Mouse (Mus musculus) left cerebral cortex, adult 18-20 months (tissue): ENCODE data around the gene Nfu1. TPM values are rescaled to one million over a fixed set of nuclear protein-coding genes. Genes with fewer than 3 reads are reported as not detected.
"Not testable (repeated sequence)": the region's sequence is repeated elsewhere in the genome, so short reads cannot be mapped to it uniquely, and the experiment has no call there.

ENCODE experiments used
- DNase-seq, 2 experiments: peaks; one replicate each; pipeline ENCODE4 v3.0.0; 2021 to 2022; ENCODE audit warnings: low spot score in 2 of 2, mixed read lengths in 1 of 2
- total RNA-seq, 2 experiments: library from RNA; stranded (reverse); gene quantifications; 2 replicates each; pipeline ENCODE4 v1.2.3; 2021

The Nfu1 gene
- total RNA-seq, 2 experiments from 2014 or later = 56.8 to 63.7 TPM

GRCm38 (mm10) chr6:87018874-87019273, 9.8 kb downstream of the Nfu1 start:
- peak in 1 of 2 experiments; percentile 37 for DNase-seq

GRCm38 (mm10) chr6:87021791-87022190, 12.8 kb downstream of the Nfu1 start:
- DNase-seq = no peak

GRCm38 (mm10) chr6:87026980-87027379, 17.9 kb downstream of the Nfu1 start:
- no peak for DNase-seq

GRCm38 (mm10) chr6:87028881-87029280, 19.8 kb downstream of the Nfu1 start:
- DNase-seq = no peak

DNA sequence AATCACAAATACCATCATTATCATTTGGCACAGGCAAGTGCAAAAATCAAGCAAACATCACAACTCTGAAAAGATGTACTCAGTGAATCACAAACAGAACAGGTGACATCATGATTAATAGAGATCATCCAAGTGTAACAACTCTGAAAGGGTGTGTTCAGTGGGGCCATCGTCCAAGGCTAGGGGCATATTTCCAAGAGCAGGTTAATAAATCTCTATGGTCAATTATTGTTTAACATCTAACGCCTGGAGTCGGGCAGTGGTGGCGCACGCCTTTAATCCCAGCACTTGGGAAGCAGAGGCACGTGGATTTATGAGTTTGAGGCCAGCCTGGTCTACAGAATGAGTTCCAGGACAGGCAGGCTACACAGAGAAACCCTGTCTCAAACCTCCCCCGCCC, 22.3 kb downstream of the Nfu1 start:
- DNase-seq = not testable (repeated sequence)

DNA sequence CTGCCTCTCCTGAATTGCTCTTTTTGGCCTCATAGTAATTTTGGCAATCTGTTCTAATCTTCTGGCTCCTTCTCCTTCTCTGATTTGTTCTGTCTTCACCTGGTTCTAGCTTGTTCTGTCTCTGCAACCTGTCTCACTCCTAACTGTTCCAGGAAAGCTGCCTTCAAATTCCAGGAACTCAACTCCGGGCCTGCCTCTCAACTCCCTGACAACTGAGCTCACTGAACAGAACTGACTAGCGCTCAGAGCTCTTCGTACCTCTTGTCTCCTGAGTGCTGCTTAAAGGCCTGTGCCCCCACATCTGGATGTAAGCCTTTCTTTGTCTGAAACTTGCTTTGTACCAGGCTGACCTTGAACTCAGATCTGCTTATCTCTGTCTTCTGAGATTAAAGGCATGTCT, 23.4 kb downstream of the Nfu1 start:
- DNase-seq = no peak

GRCm38 (mm10) chr6:87034395-87034794, 25.4 kb downstream of the Nfu1 start:
- no peak for DNase-seq

- DNase-seq = no peak
These were observed 29.0 kb downstream of the Nfu1 start for GRCm38 (mm10) chr6:87037826-87038620.

DNA sequence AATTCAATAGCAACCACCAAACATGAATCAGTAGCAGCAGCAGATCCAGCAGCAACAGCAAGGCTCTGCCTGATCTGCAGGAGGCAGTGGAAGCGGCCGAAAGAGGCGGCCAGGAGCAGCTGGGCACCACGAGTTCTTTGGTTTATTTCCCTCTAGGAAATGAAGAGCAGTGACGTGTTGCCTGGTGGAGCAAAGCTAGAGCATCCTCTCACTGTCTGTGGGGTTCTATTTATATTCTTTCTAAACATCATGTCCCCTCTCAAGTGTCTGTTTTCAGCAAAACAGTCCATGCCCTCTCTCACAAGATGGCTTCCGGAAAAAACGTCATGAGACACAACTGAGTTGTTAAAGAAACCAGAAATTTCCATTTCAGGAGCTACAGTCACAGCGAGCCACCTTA, 30.1 kb downstream of the Nfu1 start:
- DNase-seq = no peak

GRCm38 (mm10) chr6:87040971-87041370, 31.9 kb downstream of the Nfu1 start:
- DNase-seq = no peak

DNA sequence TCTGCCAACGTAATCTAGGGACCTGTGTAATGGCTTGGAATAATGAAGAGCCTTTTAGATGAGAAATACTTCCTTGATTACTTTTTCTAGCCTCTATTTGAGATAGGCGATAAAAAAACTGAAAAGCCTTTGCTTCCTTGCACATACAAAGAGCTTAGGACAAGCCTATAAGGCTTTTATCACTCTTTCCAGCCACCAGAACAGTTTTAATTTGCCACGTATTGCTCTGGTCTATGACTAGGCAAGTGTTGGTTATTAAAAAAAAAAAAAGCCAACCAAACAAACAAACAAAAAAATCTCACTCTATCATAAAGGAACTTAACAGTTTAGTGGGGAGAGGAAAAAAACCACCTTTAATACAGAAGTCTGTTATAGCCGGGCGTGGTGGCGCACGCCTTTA, 32.4 kb downstream of the Nfu1 start:
- DNase-seq = no peak

DNA sequence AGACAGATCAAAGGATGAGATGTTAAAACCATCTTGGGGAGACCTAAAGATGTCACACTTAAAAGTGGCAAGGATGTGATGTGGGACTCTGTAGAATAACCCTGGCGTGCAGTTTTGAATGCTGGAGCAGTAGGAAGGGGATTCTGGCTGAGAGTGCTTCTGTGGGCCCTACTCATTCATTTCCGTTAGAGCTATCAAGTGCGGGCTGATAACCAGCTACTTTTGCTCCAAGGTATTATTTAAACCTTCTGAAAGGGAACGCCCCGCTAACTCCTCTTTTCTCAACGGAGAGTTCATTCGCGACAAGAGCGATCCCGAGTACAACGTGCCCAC, 32.9 kb downstream of the Nfu1 start:
- DNase-seq = no peak

DNA sequence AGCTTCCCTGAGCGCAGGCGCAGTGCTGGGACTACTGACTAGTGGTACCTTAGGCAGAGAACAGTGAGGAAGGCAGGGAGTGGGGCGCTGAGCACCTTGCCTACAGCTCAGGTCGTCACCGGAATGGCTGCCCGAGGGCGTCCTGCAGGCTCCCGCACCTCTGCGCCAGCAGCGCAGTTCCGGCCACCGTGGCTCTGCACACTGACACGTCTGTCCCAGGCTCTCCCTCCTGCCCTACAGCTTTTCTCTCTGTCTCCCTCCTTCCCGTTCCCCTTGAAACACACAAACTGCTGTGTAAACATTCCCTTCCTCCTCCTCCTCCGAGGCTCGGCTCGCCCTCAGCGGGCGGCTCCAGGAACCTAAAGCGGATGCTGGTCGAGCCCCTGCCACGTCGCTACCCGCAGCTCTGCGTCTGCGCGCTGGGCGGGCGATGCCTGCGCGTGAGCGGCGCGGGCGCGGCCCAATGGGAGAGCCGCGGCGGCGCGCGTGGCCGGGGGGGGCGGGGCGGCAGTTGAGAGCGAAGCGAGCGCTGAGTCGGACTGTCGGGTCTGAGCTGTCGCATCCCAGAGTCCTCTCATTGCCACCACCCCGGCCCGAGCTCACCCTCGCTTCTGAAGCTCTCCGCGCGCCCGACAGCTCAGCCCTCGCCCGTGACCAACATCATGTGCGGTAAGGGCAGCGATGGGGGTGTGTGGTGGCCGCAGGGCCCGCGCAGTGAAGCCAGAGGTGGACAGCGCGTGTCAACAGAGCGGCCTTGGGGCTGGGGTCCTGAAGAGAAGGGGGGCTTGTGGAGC, 33.5 kb downstream of the Nfu1 start, which contains the start of gene Gfpt1:
Gene Gfpt1 (plus strand): TSS at position 510 of the 794 bp plus-strand sequence.
- peak; percentile 94 to 97 for DNase-seq

GRCm38 (mm10) chr6:87043131-87043516, 34.1 kb downstream of the Nfu1 start:
- DNase-seq = no peak

- DNase-seq = no peak
These were observed 35.9 kb downstream of the Nfu1 start for GRCm38 (mm10) chr6:87044895-87045294.

DNA sequence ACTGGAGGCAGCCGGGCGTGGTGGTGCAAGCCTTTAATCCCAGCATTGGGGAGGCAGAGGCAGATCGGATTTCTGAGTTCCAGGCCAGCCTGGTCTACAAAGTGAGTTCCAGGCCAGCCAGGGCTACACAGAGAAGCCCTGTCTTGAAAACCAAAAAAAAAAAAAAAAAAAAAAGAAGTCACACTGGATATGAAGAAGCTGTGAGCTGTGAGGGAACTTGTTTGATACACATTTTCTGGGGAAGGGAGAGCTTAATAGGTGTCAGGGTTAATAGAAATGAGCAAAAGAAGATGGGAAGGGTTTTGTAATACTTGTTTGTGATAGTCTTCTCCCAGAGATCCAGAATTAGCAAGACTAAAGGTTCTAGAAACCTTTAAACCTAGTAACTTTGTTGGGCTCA, 36.5 kb downstream of the Nfu1 start:
- DNase-seq = no peak

DNA sequence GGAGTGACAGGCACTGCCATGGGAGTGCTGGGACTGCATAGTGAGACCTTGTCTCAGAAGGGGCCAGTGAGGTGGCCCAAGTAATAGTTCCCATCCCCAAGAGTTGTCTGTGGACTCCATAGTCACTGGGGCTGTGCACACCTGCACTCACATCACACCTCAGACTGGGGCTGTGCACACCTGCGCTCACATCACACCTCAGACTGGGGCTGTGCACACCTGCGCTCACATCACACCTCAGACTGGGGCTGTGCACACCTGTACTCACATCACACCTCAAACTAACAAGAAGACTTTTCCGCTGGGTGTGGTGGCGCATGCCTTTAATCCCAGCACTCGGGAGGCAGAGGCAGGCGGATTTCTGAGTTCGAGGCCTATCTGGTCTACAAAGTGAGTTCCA, 39.7 kb downstream of the Nfu1 start:
- not testable (repeated sequence) for DNase-seq

- peak; percentile 13 to 29 for DNase-seq
These were observed 42.9 kb downstream of the Nfu1 start for GRCm38 (mm10) chr6:87051886-87052425.

GRCm38 (mm10) chr6:87054193-87054592, 45.2 kb downstream of the Nfu1 start:
- no peak for DNase-seq

GRCm38 (mm10) chr6:87059754-87060153, 50.7 kb downstream of the Nfu1 start:
- DNase-seq = no peak

DNA sequence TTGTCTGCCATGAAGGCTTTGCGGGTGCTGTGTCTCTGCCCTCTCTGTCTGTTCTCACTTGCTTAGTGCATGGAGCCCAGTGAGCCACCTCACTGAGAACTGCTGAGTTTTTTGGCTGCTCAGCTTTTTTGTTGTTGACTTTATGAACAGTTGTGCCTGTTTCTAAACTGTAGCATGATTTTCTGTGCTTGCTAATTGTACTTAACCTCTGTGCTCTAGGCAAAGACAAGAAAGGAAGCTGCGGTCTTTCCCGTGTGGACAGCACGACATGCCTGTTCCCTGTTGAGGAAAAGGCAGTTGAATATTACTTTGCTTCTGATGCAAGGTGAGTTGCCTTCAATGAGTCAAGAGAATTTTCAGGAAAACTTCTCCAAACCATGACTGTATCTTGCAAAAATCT, 54.5 kb downstream of the Nfu1 start:
- no peak for DNase-seq

DNA sequence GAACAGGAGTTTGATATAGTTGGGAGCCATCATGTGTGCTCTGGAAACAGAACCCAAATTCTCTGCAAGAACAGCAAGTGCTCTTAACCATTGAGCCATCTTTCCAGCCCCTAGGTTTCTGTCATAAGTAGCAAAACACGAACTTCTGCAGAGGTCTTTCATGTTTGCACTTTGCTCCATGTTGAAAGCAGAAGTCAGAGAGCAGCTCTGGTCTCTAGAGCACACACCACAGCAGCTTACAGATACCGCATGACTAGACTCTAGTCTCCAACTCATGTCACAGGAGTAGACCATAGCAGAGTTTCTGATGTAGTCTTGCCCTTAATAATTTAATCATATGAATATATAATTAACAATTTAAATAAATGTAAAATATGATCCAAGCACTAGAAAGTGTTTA, 59.2 kb downstream of the Nfu1 start:
- no peak for DNase-seq
